15 mouse cellular contexts compared by ENCODE assay signal in the genomic region with DNA sequence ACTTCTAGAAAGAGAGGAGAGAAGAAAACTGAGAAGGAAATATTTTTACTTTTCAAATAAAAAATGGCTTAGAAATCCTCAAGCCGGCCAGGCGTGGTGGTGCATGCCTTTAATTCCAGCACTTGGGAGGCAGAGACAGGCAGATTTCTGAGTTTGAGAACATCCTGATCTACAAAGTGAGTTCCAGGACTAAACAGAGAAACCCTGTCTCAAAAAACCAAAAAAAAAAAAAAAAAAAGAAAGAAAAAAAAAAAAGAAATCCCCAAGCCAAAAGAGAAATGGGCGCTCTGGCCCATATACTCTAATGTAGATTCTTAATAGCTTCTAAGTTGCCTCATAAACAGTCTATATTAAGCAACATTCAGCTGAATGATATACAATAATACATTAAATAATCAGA.
DNase-seq lines count a peak whose midpoint lies in the region; ATAC-seq and TF ChIP-seq lines count a peak whose summit lies in the region.
"Had no signal": no experiment of that assay in that cellular context is flagged by ENCODE, and none has a peak within 500 bp of the region (broad histone marks: within the 10 kb centered on the region; RNA-seq: fewer than 3 reads in every experiment).

No protein-coding gene starts in this region.

- 78% methylated on average over 3 of the region's 3 CpGs for WGBS in liver, embryonic 14.5 days (ENCODE audit: insufficient replicate concordance)
- WGBS in liver, embryonic 11.5 days, result 92% methylated on average over 3 of the region's 3 CpGs

- no peak for TF ChIP-seq CTCF in liver, embryonic 14.5 days (IDR thresholded peaks at IDR 0.05; ENCODE audit: low read depth)

- H3K4me1 ChIP-seq in liver, embryonic 14.5 days (replicated peaks; ENCODE audit: control insufficient read depth in 2 of 2, insufficient read depth in 2 of 2, low read length in 1 of 2), result no peaks in the 10 kb centered on the region
- H3K4me1 ChIP-seq in liver, embryonic 11.5 days (replicated peaks; ENCODE audit: control insufficient read depth, insufficient read depth, low read length), result no peaks in the 10 kb centered on the region
- H3K4me1 ChIP-seq: embryonic facial prominence, embryonic 13.5 days; intestine, embryonic 15.5 days; neural tube, embryonic 13.5 days had no signal

- no peaks in the 10 kb centered on the region for H3K36me3 ChIP-seq in liver, embryonic 14.5 days (replicated peaks; ENCODE audit: control insufficient read depth, insufficient read depth, low read depth)
- no peaks in the 10 kb centered on the region for H3K36me3 ChIP-seq in liver, embryonic 11.5 days (ENCODE audit: control insufficient read depth, insufficient read depth, low read length)
- H3K36me3 ChIP-seq: embryonic facial prominence, embryonic 13.5 days; intestine, embryonic 15.5 days; neural tube, embryonic 13.5 days had no signal

- H3K27me3 ChIP-seq in liver, embryonic 14.5 days (ENCODE audit: control insufficient read depth, insufficient read depth, low read length), result no peaks in the 10 kb centered on the region
- H3K27me3 ChIP-seq in liver, embryonic 11.5 days (replicated peaks; ENCODE audit: control insufficient read depth, insufficient read depth, low read length), result no peaks in the 10 kb centered on the region
- H3K27me3 ChIP-seq: embryonic facial prominence, embryonic 13.5 days; intestine, embryonic 15.5 days; neural tube, embryonic 13.5 days had no signal

- H3K27ac ChIP-seq in liver, embryonic 14.5 days, result no peak overlapping the region
- no peak overlapping the region for H3K27ac ChIP-seq in liver, embryonic 11.5 days (ENCODE audit: low read depth, low read length)
- H3K27ac ChIP-seq: embryonic facial prominence, embryonic 13.5 days; heart, adult 2 months; intestine, embryonic 15.5 days; neural tube, embryonic 13.5 days had no signal

- H3K4me2 ChIP-seq in liver, embryonic 14.5 days (ENCODE audit: low read depth), result no peak overlapping the region
- H3K4me2 ChIP-seq in liver, embryonic 11.5 days, result no peak overlapping the region
- H3K4me2 ChIP-seq: embryonic facial prominence, embryonic 13.5 days; intestine, embryonic 15.5 days; neural tube, embryonic 13.5 days had no signal

- intact Hi-C loops in left cerebral cortex, postnatal 4 days (cut with DNase I), result no loop called here

- TF ChIP-seq EP300 in liver, embryonic 14.5 days (IDR thresholded peaks at IDR 0.05; ENCODE audit: low read depth), result no peak

- ATAC-seq in liver, embryonic 14.5 days (ENCODE audit: insufficient read depth), result no peak
- ATAC-seq in liver, embryonic 11.5 days (replicated peaks; ENCODE audit: low FRiP score), result no peak
- ATAC-seq: intestine, embryonic 15.5 days had no signal

- DNase-seq in liver, embryonic 14.5 days (ENCODE audit: low read depth in 3 of 3, low spot score in 3 of 3), result peak; percentile 31 to 57 (median 31)
- no peak for DNase-seq in liver, embryonic 11.5 days (ENCODE audit: low spot score)
- peak; percentile 29 for DNase-seq in WW6 (ENCODE audit: low read depth, low spot score)
- peak; percentile 2 for DNase-seq in fibroblast of lung, adult 2 months (ENCODE audit: low read depth)
- DNase-seq in retina, embryonic 14.5 days (ENCODE audit: low spot score), result no peak
- no peak for DNase-seq in left cerebral cortex, postnatal 4 days
- DNase-seq in thymus, postnatal 36 days, result no peak
- no peak for DNase-seq in cerebellum, adult 9-10 months
- DNase-seq: cerebellum, adult 18-20 months; gastrocnemius, postnatal 10 days; heart, adult 2 months; layer of hippocampus, postnatal 36 days had no signal

- no peak overlapping the region for H3K4me3 ChIP-seq in liver, embryonic 14.5 days (ENCODE audit: insufficient read depth in 1 of 2, low read depth in 2 of 2, low read length in 2 of 2)
- no peak overlapping the region for H3K4me3 ChIP-seq in liver, embryonic 11.5 days (ENCODE audit: low read depth, low read length)
- H3K4me3 ChIP-seq: embryonic facial prominence, embryonic 13.5 days; heart, adult 2 months; intestine, embryonic 15.5 days; neural tube, embryonic 13.5 days had no signal

- no peaks in the 10 kb centered on the region for H3K9me3 ChIP-seq in liver, embryonic 14.5 days (ENCODE audit: control insufficient read depth, low read length)
- no peaks in the 10 kb centered on the region for H3K9me3 ChIP-seq in liver, embryonic 11.5 days (ENCODE audit: control insufficient read depth, low read length)
- H3K9me3 ChIP-seq: embryonic facial prominence, embryonic 13.5 days; intestine, embryonic 15.5 days; neural tube, embryonic 13.5 days had no signal

- no peak overlapping the region for H3K9ac ChIP-seq in liver, embryonic 14.5 days (replicated peaks)
- H3K9ac ChIP-seq in liver, embryonic 11.5 days (ENCODE audit: low read depth, low read length), result no peak overlapping the region
- H3K9ac ChIP-seq: embryonic facial prominence, embryonic 13.5 days; intestine, embryonic 15.5 days; neural tube, embryonic 13.5 days had no signal

Comparison
In these comparisons a context has a peak if more than half of its experiments do, and no peak if none do; other contexts are left out.
1. DNase-seq: peak in liver, embryonic 14.5 days (3 of 3), WW6 (single experiment) and fibroblast of lung, adult 2 months (single experiment); none in liver, embryonic 11.5 days (single experiment), retina, embryonic 14.5 days (single experiment), left cerebral cortex, postnatal 4 days (single experiment), thymus, postnatal 36 days (0 of 2) and cerebellum, adult 9-10 months (single experiment).